Mouse (Mus musculus): Measurements from ENCODE around the gene Stat5b.

Gene Stat5b

DNA sequence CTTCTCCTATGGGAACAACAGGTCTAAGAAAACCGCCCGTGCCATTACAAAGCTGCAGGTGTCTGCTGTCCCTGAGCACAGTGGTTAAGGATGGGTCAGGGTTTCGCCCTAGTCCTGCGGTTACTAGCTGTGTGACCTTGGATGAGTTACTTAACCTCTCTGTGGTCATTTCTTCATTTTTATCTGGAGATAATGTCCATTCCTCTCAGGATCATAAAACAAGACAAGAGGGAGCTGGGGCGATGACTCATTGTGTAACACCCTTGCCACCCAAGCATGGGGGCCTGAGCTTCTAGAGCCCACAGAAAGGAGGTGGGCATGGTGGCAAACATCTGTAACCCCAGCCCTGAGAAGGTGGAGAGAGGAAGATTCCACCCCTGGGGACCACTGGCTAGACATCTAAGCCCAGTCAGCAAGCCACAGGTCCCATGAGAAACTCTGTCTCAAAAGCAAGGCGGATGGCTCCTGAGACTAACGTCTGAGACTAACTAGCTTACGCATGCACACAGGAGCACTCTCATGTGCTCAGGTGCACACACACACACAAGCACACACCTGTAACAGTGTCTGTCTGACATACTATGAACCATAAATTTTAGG is 7.4 kb downstream of the Stat5b start:
- no peak for DNase-seq (ENCODE audit: low spot score in 2 of 2)

DNA sequence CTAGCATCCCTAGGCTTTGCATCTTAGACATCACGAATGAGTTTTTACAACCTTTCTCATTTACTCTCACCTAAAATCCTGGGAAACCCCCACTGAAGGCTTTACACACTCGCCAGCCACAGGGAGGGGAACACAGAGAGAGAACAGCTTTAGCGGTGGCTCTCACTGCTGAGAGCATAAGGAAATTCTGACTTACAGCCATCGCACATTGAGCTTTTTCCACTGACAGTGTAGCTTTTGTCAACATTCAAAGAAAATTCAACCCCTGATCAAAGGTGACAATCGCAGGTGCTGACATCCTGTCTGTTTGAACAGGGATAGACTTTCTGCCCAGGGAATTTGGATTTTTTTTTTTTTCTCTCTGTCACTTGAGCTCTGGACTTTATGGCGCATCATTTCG is 8.5 kb downstream of the Stat5b start:
- no peak for DNase-seq (ENCODE audit: low spot score in 2 of 2)

DNA sequence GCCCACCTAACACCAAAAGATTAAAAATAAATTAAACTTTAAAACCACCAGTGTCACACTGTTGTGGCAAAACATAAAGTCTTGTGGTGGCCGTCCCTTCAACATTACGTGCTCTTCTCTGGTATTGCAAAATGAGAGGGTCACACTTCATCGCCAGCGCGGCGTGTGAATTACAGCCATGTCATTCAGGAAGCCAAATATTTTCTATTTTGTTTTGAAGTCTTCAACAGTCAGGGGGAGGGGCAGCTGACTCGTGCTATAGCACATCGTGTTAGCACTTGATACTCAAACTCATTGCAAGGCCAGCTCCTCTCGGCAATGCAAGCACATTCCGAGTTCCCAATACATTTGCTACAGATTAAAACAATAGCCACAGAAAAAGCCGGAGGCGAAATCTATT is 9.7 kb downstream of the Stat5b start:
- DNase-seq (ENCODE audit: low spot score in 2 of 2), result no peak

DNA sequence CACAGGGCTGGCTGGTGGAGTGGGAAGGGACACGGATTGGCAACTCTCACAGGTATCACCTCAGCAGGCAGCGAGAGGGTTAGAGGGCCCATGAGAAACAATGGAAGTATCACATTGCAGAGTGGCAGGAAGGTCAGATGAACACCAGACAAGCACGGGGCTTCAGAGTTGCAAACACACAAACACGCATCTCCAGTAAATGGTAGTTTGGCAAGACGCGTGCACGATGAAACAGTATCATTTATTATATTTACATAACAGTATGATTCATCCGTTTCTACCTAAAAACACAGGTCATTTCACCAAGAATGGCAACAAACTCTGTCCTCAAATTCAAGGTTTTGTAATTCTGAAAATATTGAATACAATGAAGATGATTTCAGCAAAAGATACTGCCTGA is 11.0 kb downstream of the Stat5b start:
- DNase-seq (ENCODE audit: low spot score in 2 of 2), result no peak

DNA sequence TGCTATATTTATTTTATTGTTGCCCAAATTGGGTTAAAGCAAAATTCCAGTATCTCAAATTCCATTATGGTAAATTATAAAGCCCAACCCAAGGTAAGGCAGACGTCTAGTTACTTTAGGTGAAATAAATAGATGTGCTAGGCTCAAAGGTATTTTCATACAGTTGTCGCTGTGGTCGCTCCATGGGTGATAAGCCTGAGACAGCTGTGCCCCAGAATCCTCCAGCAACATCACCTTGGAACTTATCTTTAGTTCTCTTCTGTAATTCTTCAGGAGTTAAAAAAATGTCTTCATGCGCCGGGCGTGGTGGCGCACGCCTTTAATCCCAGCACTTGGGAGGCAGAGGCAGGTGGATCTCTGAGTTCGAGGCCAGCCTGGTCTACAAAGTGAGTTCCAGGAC is 11.6 kb downstream of the Stat5b start:
- DNase-seq (ENCODE audit: low spot score in 2 of 2), result no peak

DNA sequence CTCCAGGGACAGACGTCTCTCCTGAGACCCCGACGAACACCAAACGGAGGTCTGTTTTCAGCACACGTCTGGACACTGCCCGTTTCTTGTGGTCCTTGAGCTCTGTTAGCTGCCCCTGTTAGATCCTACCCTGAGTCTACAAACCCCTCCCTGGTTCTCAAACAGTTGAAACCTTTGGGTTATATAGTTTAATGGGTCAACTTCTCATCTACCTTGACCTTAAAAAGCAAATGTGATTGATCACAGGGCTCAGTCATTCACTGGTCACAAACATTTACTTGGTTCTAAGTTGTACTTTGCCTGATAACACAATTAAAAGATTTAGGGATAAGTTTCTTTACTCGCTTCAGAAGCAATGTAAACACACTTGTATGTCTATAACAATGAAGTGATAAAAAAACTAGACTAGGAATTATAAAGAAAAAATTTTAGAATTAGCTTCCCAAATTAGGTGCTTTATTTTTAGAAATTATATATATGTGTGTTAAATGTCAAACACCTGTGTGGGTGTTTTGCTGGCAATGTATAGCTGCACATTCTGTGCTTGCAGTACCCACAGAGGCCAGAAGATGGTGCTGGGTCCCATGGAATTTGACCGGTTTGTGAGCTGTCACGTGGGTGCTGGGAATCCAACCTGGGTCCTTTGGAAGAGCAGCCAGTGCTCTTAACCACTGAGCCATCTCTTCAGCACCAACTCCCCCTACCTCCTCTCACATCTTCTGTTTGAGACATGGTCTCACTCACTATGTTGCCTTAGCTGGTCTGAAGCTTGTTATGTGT is 13.4 kb downstream of the Stat5b start:
- DNase-seq (ENCODE audit: low spot score in 2 of 2), result no peak

DNA sequence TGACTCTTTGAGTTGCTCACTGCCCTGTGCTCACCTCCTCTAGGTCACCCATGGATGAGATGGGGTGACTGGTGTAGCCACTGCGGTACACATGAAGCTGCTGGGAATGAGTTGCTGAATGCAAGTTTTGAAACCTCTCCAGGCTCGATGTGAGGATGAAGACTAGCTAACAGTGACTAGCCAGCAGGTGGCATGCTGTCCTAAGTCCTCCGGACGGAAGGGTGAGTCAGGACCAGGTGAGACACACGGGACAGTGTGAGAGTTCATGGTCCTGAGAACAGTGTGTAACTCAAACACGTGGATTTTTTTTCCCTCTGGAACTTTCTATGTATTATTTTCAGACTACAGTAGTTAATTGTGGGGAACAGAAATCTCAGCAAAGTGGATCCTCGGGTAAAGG is 17.1 kb downstream of the Stat5b start:
- no peak for DNase-seq (ENCODE audit: low spot score in 2 of 2)

DNA sequence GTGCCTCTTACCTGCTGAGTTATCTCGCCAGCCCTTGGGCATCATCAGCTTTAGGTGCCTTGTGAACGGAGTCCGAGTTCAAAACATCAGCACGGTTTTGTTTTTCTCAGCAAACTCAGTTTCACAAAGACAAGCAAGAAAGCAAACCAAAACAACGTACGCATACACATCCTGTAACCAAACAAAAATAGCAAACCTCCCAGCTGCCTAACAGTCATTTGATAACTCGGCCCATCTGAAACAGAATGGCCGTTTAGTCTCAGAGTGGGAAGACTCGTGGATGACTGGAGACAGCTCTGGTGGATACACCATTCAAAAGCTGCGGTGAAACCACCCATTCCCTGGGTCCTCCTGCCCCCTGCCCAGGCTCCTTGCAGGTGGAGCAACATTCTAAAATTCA is 19.1 kb downstream of the Stat5b start:
- DNase-seq (ENCODE audit: low spot score in 2 of 2), result no peak

DNA sequence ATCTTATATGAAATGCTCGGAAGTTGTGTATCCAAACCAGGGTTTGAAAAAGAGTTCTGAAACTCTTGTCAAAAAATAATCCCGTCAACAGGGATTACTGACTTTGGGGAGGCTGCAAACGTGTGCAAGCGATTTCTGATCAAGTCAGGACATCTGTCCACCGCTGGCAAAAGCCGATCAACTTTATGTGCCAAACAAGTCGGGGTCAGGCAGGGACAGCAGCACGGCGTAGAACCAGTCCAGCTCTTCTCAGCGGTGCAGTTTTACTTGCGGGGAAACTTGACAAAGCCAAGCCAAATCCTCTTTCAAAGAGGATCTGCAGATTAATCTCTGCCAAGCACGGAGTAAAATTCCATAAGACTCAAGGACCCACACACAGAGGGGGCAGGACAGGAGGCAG is 20.8 kb downstream of the Stat5b start:
- no peak for DNase-seq (ENCODE audit: low spot score in 2 of 2)

DNA sequence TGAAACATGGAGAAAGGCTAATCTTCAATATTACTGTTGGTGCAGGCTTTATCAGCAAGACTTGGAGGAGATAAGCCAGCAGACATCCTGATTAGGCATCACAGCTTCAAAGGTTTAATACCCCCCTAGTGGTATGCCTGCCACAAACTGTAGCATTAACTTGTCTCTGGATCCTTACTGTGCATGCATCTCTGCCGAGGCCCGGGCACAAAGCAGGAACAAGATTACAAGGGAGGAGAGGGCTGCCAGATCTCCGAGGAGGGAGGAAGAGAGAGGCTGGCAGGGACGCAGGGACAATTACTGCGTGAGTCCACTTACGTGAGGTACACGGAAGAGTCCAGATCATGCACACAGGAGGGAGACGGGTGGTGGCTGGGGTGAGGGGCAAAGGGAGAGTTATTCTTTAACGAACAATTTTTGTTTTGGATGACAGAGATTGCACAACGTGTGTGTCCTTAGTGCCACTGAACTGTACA is 21.8 kb downstream of the Stat5b start:
- no peak for DNase-seq (ENCODE audit: low spot score in 2 of 2)

DNA sequence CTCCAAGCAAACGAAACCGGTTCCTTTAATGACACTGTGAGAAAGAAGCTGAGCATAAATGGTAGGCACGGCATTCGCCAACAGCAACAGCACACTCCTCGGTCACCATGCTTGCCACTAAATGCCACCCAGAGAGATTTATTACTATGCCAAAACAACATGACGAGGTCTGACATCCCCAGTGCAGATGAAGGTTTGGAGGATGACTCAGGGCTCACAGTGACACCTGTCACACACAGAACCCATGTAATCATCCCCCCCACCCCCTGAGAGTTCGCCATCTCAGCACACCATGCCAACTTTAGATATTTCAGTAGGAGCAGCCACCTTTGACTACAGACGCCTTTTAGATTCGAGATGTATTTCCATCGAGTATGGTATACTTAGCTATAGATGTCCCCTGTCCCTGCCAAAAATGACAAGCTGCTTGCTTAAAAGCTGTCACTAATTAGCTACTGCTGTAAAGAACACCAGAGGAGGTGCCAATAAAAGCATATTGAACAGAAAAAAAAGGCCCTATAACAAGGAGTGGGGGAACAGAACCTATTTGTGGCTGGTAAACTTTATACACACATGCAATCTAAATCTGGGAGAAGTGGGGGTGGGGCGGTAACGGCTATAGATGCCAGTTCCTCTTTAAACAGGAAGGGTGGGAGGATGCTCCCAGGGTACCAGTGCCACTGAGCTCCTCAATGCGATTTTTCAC is 24.2 kb downstream of the Stat5b start:
- no peak for DNase-seq (ENCODE audit: low spot score in 2 of 2)

DNA sequence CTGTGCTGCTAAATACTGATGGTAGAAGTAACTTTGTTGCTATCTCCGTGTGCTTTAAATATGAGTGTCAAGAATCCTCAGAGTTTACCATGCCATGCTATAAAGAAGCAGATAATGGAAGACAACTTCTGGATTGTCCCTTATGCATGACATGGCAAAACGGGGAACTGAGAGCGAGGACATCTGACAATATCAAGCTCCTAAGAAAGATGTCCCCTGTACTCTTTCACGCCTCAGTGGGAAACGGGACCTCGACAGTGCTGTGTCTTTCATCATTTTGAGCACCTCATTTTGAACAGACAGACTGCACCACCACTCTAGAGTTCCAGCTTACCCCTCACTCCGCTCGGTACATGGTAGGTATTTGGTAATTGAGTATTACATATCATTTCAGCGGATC is 25.1 kb downstream of the Stat5b start:
- no peak for DNase-seq (ENCODE audit: low spot score in 2 of 2)

DNA sequence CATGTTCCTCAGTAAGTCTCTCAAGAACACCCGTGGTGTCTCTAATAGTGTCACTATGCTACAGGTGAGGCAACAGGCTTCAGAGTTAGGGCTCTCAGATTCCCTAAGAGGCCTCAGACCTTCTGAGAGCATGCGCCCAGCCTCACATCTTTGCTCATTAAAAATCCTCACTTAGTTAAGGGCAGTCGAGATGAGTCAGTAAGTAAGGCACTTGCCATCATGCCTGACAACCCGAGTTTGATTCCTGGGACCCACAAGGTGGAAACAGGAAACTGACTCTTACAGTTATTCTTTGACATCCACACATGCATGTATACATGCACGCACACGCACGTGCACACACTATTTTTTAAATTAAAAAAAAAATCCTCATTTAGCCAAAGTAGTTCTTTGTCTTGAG is 26.0 kb downstream of the Stat5b start:
- DNase-seq (ENCODE audit: low spot score in 2 of 2), result no peak

DNA sequence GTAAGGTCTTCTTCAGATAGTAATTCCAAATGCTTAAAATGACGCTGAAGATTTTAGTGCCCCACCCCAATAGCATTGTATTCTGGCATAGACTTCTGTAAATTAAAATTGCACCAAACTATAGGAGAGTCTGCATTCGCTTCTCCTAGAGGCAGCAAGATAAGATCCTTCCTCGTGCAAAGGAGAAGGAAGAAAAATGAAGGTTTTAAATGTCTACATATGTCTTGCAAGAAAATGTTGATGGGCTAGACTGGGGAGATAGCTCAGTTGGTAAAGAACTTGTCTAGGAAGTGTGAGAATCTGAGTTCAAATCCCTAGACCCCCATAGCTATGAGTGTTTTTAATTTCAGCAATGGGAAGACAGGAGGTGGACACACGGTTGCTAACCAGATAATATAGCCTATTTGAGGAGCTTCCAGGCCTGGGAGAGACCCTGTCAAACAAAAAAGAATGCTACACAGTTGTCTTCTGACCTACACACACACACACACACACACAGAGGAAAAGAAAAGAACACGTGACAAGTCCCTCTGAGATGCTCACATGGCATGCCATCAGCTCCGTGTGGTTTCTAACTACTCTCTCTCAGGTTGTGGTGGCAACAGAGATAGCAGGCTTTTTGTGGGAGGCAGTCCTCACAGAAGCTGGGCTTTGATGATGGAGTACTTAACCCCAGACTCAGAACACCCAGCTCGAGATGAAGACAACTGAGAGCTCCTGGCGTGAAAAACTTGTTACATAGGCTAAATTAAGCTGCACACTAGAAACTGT is 26.8 kb downstream of the Stat5b start:
- DNase-seq (ENCODE audit: low spot score in 2 of 2), result no peak

DNA sequence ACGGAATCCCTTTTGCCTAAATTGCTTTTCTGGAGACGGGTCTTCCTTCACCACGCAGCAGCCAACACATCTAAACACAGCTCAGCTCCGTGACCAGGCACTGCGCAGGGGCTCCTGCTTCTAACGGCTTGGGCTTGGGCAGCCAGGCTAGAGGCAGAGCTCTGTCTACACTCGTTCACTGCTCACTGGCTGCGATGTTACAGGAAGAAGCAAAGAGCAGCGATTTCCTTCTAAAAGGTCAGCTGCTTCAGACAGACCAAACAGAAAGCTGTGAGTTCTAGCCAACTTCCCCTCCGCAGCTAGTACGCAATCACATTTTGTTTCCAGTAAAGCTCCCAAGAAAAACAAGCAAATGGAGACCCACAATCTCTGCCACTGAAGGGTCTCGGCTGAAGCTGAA is 28.2 kb downstream of the Stat5b start:
- no peak for DNase-seq (ENCODE audit: low spot score in 2 of 2)

DNA sequence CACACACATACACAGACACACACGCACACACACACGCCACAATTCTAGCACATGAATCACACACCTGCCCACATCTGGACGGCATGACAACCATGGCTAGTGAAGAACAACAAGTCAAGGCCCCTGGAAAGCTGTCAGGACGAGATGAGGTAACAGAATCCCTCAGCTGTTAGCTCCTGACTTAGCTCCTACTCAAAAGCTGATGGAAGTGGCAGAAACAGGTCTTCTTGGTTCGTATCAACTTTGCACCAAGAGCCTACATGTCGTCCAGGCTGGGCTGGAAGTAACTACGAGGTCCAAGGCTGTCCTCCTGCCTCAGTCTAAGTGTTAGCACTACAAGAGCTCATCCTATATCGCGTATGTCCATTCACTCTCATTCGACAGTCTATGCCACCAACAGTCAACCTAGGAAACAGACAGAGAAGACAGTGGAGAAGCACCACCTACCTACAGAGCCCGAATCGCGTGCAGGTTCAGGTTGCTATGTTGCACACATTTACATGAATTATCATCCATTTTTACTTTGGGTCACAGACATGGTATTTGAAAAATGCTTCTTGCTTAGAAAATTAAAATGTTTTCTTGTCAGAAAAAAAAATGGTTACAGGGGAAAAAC is 28.8 kb downstream of the Stat5b start:
- no peak for DNase-seq (ENCODE audit: low spot score in 2 of 2)

DNA sequence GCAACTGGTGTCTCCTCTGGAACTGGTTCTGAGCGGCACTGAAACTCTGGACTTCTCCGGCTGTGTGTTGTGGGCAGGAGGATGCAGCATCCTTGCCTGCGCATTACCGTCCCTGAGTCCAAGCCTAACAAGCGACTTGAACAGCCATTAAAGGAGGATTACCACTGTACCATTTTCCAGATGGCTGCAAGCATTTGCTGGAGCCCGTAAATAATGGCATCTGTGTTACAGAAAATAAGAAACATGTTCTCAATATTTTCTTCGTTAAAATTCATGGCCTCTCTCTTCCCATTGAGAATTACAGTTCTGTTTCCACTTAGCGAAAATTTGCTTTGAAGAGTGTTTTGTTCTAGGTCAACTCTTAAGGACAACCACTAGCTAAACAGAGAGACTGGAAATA is 30.5 kb downstream of the Stat5b start:
- DNase-seq (ENCODE audit: low spot score in 2 of 2), result no peak

DNA sequence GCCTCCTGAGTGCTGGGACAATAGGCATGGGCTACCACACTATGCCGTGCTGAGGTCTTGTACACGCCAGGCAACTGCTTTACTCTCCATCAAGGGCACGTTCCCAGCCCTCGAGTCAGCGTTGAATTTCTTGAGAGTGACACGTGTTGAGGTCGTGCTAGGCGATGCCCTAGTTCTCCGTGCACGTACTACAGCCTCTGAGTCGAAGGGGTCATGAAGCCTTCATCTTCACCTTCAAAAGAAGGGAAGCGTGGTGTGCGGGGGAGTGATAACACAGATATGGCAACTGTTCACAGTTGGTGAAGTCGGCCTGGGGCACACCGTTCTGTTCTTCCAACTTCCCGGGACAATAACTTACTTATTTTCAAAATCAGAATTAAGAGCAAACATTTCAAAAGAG is 30.9 kb downstream of the Stat5b start:
- no peak for DNase-seq (ENCODE audit: low spot score in 2 of 2)

DNA sequence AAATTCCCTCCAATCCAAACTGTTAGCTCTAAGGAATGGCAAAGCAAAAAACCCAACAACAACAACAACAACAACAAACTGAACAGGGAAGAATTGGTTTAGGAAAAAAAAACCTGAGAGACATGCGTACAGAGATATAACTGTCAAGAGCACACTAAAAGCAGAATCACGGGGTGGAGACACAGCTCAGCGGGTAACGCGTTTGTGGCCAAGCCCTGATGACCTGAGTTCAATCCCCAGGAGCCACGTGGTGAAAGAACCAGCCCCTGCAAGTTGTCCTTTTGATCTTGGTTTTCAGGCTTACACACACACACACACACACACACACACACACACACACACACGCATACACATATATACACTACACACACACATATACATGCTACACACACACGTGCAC is 31.5 kb downstream of the Stat5b start:
- DNase-seq (ENCODE audit: low spot score in 2 of 2), result no peak

DNA sequence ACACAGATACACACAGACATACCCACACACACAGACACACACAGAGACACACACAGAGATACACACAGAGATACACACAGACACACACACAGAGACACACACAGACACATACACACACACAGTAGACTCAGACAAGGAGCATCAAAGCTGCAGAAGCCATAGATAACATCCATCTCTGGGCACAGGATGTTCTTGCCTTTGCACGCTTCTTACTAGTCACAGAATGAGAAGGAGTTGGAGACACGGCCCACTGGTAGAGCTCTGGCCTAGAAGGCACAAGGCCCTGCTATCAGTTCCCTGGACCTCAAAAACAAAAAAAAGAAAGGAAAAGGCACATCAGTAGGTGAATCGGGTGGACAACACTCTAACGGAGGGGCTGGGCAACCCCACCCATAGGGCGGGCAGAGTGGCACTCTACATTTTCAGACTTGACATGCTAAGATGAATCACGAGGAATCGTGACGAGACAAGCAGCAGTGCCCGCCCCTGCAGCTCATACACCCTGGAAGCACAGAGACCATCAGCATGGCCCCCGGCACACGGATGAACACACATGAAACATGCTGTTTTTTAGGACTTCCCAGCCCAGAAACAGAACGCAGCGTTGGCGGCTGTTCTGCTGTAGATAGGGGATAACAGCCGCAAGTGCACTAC is 32.0 kb downstream of the Stat5b start:
- DNase-seq (ENCODE audit: low spot score in 2 of 2), result no peak

DNA sequence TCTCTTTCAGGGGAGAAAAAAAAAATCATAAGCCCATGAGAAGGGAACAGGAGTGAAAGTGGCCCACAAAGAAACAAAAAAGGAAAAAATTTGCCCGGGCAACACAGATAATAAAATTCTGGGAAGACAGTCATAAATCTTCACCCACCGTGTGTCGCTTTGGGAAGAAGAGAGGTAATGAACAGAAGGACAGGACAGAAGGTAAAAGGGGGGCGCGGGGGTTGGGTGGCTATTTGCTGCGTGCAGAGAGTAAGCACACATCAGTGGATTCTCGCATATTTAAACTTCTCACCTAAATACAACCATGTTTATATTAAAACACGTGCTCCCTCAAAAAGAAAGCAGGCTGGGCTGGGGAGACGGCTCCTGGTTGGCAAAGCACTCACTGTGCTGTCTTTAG is 33.2 kb downstream of the Stat5b start:
- DNase-seq (ENCODE audit: low spot score in 2 of 2), result no peak

Measured in urinary bladder, postnatal 4 days (tissue).